8 mouse cellular contexts compared by ENCODE assay signal in the genomic region with DNA sequence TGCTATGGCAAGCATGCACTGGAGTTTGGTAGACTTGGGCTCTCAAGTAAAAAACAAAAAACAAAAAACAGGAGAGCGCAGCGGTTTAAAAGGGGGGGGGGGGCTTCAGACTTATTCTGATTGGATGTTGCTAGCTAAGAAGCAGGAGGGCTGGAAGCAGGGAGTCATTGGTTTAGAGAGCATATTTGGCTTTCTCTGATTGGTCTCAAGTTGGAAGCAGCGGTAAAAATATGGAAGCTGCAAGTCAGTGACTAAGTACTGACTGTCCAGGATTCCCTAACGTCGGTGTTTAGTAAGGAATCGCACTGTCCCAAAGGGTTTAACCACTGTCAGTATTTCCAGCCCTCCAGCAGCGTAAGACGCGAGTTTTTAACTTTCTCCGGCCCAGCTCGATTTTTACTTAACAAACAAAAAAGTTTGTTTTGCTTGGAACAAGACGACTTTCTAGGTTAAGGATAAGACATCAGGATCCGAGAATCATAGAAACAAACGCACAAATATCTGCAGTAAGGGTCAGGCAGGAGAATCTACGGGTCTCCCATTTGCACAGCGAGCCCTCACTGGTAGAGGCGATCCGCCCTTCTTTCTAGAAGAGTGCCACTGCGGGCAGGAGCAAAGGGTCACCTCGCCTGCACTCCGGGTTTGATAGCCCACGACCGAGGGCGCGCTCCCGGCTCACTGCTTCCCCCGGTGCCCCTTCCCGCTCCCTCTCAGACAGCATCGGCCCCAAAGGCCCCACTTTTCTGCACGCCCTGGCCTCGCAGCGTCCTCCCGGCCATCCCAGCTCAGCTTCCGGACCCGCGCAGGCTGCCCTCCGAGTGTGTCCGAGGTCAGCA. TPM values are rescaled to one million over a fixed set of nuclear protein-coding genes. Genes with fewer than 3 reads are reported as not detected.
DNase-seq lines count a peak whose midpoint lies in the region; ATAC-seq and TF ChIP-seq lines count a peak whose summit lies in the region.

No protein-coding gene starts in this region.

- TF ChIP-seq POLR2A in embryonic fibroblast, embryonic 13.5 days (IDR thresholded peaks at IDR 0.05; ENCODE audit: low read depth, low read length), result peak; percentile 95

- H3K4me3 ChIP-seq in embryonic fibroblast, embryonic 13.5 days (ENCODE audit: insufficient read depth, low read length), result peak overlapping the region; percentile 89
- peak overlapping the region; percentile 99 for H3K4me3 ChIP-seq in heart, postnatal 0 days (ENCODE audit: low read depth, low read length)
- H3K4me3 ChIP-seq in liver, postnatal 0 days (ENCODE audit: low read depth, low read length), result peak overlapping the region; percentile 99

- peak; percentile 86 for DNase-seq in CD4-positive, CD25-positive, alpha-beta regulatory T cell, adult 2 months (ENCODE audit: low read depth, low spot score)
- DNase-seq in adrenal gland, adult 18-20 months (ENCODE audit: low spot score in 2 of 2), result peak; percentile 57 to 67
- DNase-seq in heart, postnatal 0 days (ENCODE audit: low spot score), result peak; percentile 96
- peak; percentile 55 to 84 for DNase-seq in kidney, postnatal 36 days
- DNase-seq in liver, postnatal 0 days, result peak; percentile 64
- peak; percentile 52 for DNase-seq in thymus, postnatal 25 days

- H3K27ac ChIP-seq in embryonic fibroblast, embryonic 13.5 days (ENCODE audit: insufficient read depth, low read length), result peak overlapping the region; percentile 95
- peak overlapping the region; percentile 100 for H3K27ac ChIP-seq in heart, postnatal 0 days (ENCODE audit: low read depth)
- H3K27ac ChIP-seq in liver, postnatal 0 days (ENCODE audit: low read depth), result peak overlapping the region; percentile 100

- no peaks in the 10 kb centered on the region for H3K27me3 ChIP-seq in heart, postnatal 0 days (ENCODE audit: control insufficient read depth, insufficient read depth, low read length)
- no peaks in the 10 kb centered on the region for H3K27me3 ChIP-seq in liver, postnatal 0 days (ENCODE audit: insufficient read depth, low read length)

- TF ChIP-seq EP300 in heart, postnatal 0 days (IDR thresholded peaks at IDR 0.05; ENCODE audit: low read depth), result no peak
- 0 out of 2 replicates have a peak, but pooled peaks have one; percentile 3 for TF ChIP-seq EP300 in liver, postnatal 0 days (IDR thresholded peaks at IDR 0.05; ENCODE audit: low read depth)

- TF ChIP-seq CTCF in embryonic fibroblast, embryonic 13.5 days (IDR thresholded peaks at IDR 0.05; ENCODE audit: borderline replicate concordance, insufficient read depth, low read length), result no peak
- no peak for TF ChIP-seq CTCF in heart, postnatal 0 days (IDR thresholded peaks at IDR 0.05; ENCODE audit: low read depth)
- no peak for TF ChIP-seq CTCF in liver, postnatal 0 days (IDR thresholded peaks at IDR 0.05; ENCODE audit: low read depth)

- peaks cover 4% of the 10 kb centered on the region; the same call in 1 of the 2 replicates for H3K4me1 ChIP-seq in embryonic fibroblast, embryonic 13.5 days (ENCODE audit: control insufficient read depth, insufficient read depth, low read length)
- peaks cover 29% of the 10 kb centered on the region for H3K4me1 ChIP-seq in heart, postnatal 0 days (ENCODE audit: control insufficient read depth, insufficient read depth)
- H3K4me1 ChIP-seq in liver, postnatal 0 days (ENCODE audit: insufficient read depth), result peaks cover 24% of the 10 kb centered on the region

- ATAC-seq in heart, postnatal 0 days (ENCODE audit: insufficient read depth, low read depth), result peak; percentile 70
- peak; percentile 57 for ATAC-seq in liver, postnatal 0 days
- peak; percentile 62 for ATAC-seq in neutrophil, adult 5-6 weeks (ENCODE audit: extremely low read depth, insufficient number of reproducible peaks, low FRiP score, poor library complexity, severe bottlenecking)

- H3K4me2 ChIP-seq in heart, postnatal 0 days (ENCODE audit: low read depth, low read length), result peak overlapping the region; percentile 87
- peak overlapping the region; percentile 74 for H3K4me2 ChIP-seq in liver, postnatal 0 days (ENCODE audit: low read depth, low read length)

- under 1% methylated on average over 38 of the region's 38 CpGs for WGBS in heart, postnatal 0 days
- WGBS in liver, postnatal 0 days (ENCODE audit: insufficient replicate concordance), result under 1% methylated on average over 37 of the region's 38 CpGs

- peaks cover 16% of the 10 kb centered on the region for H3K36me3 ChIP-seq in heart, postnatal 0 days (replicated peaks; ENCODE audit: control insufficient read depth, insufficient read depth, low read length)
- peaks cover 13% of the 10 kb centered on the region for H3K36me3 ChIP-seq in liver, postnatal 0 days (replicated peaks; ENCODE audit: insufficient read depth, low read length)

- H3K9ac ChIP-seq in heart, postnatal 0 days (replicated peaks; ENCODE audit: low read depth, low read length), result peak overlapping the region; percentile 100
- peak overlapping the region; percentile 100 for H3K9ac ChIP-seq in liver, postnatal 0 days (replicated peaks)

- H3K9me3 ChIP-seq in heart, postnatal 0 days (replicated peaks; ENCODE audit: control insufficient read depth, low read length), result no peaks in the 10 kb centered on the region
- no peaks in the 10 kb centered on the region for H3K9me3 ChIP-seq in liver, postnatal 0 days (ENCODE audit: low read length)

RNA-seq across cellular contexts. Expression of a gene that starts 1.0 kb away (rescaled TPM):
- total RNA-seq in adrenal gland, adult 18-20 months (2021), result 100 to 1,000 TPM; 113 to 140 TPM
- 164 TPM in 2 replicates for polyA plus RNA-seq in embryonic fibroblast, embryonic 13.5 days (2011; ENCODE audit: insufficient read length, low read depth, missing spikeins)
- total RNA-seq in heart, postnatal 0 days (2014; rRNA removed; ENCODE audit: low replicate concordance), result 30.9 and 33.9 TPM in 2 replicates
- 10.5 and 11.0 TPM in 2 replicates for polyA plus RNA-seq in heart, postnatal 0 days (2015; fragmentation: Nextera tagmentation; extraction: Ambion mirVana)
- polyA plus RNA-seq in liver, postnatal 0 days (2015; fragmentation: Nextera tagmentation; extraction: Ambion mirVana), result 5.3 and 6.3 TPM in 2 replicates
- total RNA-seq in neutrophil, adult 5-6 weeks (2017), result 301 and 311 TPM in 2 replicates

RNA-seq across cellular contexts. Expression of a gene that starts 42.0 kb away (rescaled TPM):
- under 1 TPM; 0.16 to 0.40 TPM for total RNA-seq in adrenal gland, adult 18-20 months (2021)
- not detected in 2 replicates for polyA plus RNA-seq in embryonic fibroblast, embryonic 13.5 days (2011; ENCODE audit: insufficient read length, low read depth, missing spikeins)
- not detected in 2 replicates for total RNA-seq in heart, postnatal 0 days (2014; rRNA removed; ENCODE audit: low replicate concordance)
- not detected in 2 replicates for polyA plus RNA-seq in heart, postnatal 0 days (2015; fragmentation: Nextera tagmentation; extraction: Ambion mirVana)
- 0.32 and 0.55 TPM in 2 replicates for polyA plus RNA-seq in liver, postnatal 0 days (2015; fragmentation: Nextera tagmentation; extraction: Ambion mirVana)
- 207 and 222 TPM in 2 replicates for total RNA-seq in neutrophil, adult 5-6 weeks (2017)

Comparison
In these comparisons a context has a peak if more than half of its experiments do, and no peak if none do; other contexts are left out.
1. Peak in every context shown above with its lines: DNase-seq, ATAC-seq, H3K4me3 ChIP-seq and H3K27ac ChIP-seq.
2. RNA of a gene that starts 42.0 kb away (total RNA-seq): 207 to 222 TPM in neutrophil, adult 5-6 weeks; 0.16 to 0.40 TPM in adrenal gland, adult 18-20 months and not detected in heart, postnatal 0 days; every median in the first group is over 100 times any median in the second.